Mouse (Mus musculus): Measurements from ENCODE around the gene Map1lc3b. TPM values are rescaled to one million over a fixed set of nuclear protein-coding genes. Genes with fewer than 3 reads are reported as not detected.
"Not testable (repeated sequence)": the region's sequence is repeated elsewhere in the genome, so short reads cannot be mapped to it uniquely, and the experiment has no call there.

Gene Map1lc3b
- polyA plus RNA-seq, 3 experiments from 2014 or later = 453 to 467 (median 467) TPM

GRCm38 (mm10) chr8:121573275-121573674, 16.9 kb upstream of the Map1lc3b start:
- ATAC-seq = no peak

- ATAC-seq = no peak
These were observed 14.5 kb upstream of the Map1lc3b start for GRCm38 (mm10) chr8:121575661-121576060.

- peak; percentile 5 for ATAC-seq
These were observed 12.1 kb upstream of the Map1lc3b start for GRCm38 (mm10) chr8:121577751-121578675.

- peak; percentile 75 for ATAC-seq
These were observed 11.3 kb upstream of the Map1lc3b start, which contains the start of gene Fbxo31 for GRCm38 (mm10) chr8:121578676-121579451. Fbxo31 (minus strand) TSS chr8:121578806.

- no peak for ATAC-seq
These were observed 9.7 kb upstream of the Map1lc3b start for GRCm38 (mm10) chr8:121580465-121580864.

- ATAC-seq = no peak
These were observed 6.5 kb upstream of the Map1lc3b start for GRCm38 (mm10) chr8:121583653-121584052.

- ATAC-seq = no peak
These were observed 5.4 kb upstream of the Map1lc3b start for GRCm38 (mm10) chr8:121584730-121585129.

- peak; percentile 92 for ATAC-seq
These were observed 4.9 kb upstream of the Map1lc3b start for GRCm38 (mm10) chr8:121585159-121585825.

GRCm38 (mm10) chr8:121588750-121589149, 1.4 kb upstream of the Map1lc3b start:
- ATAC-seq = no peak

GRCm38 (mm10) chr8:121589205-121589726, 895 bp upstream of the Map1lc3b start:
- no peak for ATAC-seq

GRCm38 (mm10) chr8:121591178-121592066, 1.3 kb downstream of the Map1lc3b start:
- ATAC-seq = peak; percentile 44

- ATAC-seq = no peak
These were observed 3.1 kb downstream of the Map1lc3b start for GRCm38 (mm10) chr8:121593293-121593692.

GRCm38 (mm10) chr8:121593983-121594382, 3.8 kb downstream of the Map1lc3b start:
- no peak for ATAC-seq

- not testable (repeated sequence) for ATAC-seq
These were observed 7.3 kb downstream of the Map1lc3b start for GRCm38 (mm10) chr8:121597492-121597891.

GRCm38 (mm10) chr8:121598190-121598589, 8.0 kb downstream of the Map1lc3b start:
- ATAC-seq = no peak

- peak; percentile 83 for ATAC-seq
These were observed 8.7 kb downstream of the Map1lc3b start for GRCm38 (mm10) chr8:121598892-121599291.

- ATAC-seq = no peak
These were observed 9.7 kb downstream of the Map1lc3b start for GRCm38 (mm10) chr8:121599842-121600241.

- ATAC-seq = no peak
These were observed 12.2 kb downstream of the Map1lc3b start for GRCm38 (mm10) chr8:121602411-121602810.

- no peak for ATAC-seq
These were observed 12.7 kb downstream of the Map1lc3b start for GRCm38 (mm10) chr8:121602860-121603259.

GRCm38 (mm10) chr8:121603801-121604200, 13.6 kb downstream of the Map1lc3b start:
- no peak for ATAC-seq

GRCm38 (mm10) chr8:121607661-121608060, 17.5 kb downstream of the Map1lc3b start:
- ATAC-seq = no peak
